Mouse (Mus musculus) kidney, adult 2 months (tissue): ENCODE data around the gene Gpi1.

Experiments
- CTCF ChIP-seq: fragments of 200-500 bp; conservative IDR thresholded peaks from 2 replicates; pipeline ENCODE4 v1.5.1; 2011; ENCODE audit warnings: low read depth, mild to moderate bottlenecking, control low read depth, low read length, moderate library complexity, mixed read lengths; ENCODE audit not compliant: insufficient read depth, insufficient read length
- POLR2A ChIP-seq: fragments of 200-500 bp; IDR thresholded peaks from one replicate; pipeline ENCODE4 v1.6.1; 2011; ENCODE audit warnings: low read depth, low read length, control low read depth

- TF ChIP-seq CTCF (no peak), POLR2A (no peak)
Measured at GRCm38 (mm10) chr7:34255916-34256315, 25.8 kb upstream of the Gpi1 start.
